Mouse (Mus musculus): ENCODE results near the gene Ltbp3. TPM values are rescaled to one million over a fixed set of nuclear protein-coding genes. Genes with fewer than 3 reads are reported as not detected.
"Not testable (repeated sequence)": the region's sequence is repeated elsewhere in the genome, so short reads cannot be mapped to it uniquely, and the experiment has no call there.

The Ltbp3 gene
- polyA plus RNA-seq, 3 experiments from 2014 or later: 0.77 TPM; not detected in 2

- ATAC-seq: not testable (repeated sequence)
Measured at GRCm38 (mm10) chr19:5793917-5794770, 53.4 kb downstream of the Ltbp3 start.

- no peak for ATAC-seq
Measured at GRCm38 (mm10) chr19:5794771-5795576, 54.3 kb downstream of the Ltbp3 start.

DNA sequence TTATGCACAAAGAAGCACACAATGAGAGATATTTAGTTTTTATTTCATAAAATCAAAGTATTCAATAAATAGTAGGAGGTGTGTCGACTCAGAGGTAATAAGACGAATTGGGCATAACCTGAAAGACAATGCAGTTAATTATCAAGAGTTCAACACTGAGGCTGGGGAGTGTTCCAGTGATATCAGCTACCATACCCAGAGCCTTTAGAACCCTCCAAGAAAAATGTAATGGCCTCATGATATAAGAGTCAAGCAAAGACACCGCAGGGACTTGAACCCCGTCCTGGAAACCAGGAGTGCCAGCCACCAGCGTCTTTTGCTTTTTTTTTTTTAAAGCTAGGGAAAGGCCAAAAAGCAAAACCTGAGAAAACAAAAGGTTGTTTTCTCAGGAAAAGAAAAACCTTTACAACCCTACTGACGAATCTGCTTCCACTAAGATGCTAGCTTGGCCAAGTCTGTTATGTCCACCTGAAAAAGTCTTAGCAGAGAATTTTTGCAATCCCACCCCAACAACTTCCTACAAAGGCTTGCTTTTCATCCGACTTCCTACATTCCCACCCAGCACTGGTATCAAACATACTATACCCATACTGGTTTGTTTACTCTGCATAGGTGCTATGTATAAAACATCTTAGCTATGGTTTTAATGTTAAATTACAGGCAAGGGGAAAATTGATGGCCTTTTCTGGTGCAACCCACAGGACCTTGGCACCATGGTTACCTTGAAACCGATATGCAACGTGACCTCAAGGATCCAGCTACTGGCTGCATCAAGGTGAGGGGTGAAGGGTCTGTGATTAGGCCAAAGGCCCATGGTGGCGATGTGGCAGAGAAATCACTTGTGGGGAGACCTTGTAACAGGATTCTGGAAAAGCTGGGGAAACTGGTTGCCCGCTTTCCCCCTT lies 55.2 kb downstream of the Ltbp3 start:
- no peak for ATAC-seq

DNA sequence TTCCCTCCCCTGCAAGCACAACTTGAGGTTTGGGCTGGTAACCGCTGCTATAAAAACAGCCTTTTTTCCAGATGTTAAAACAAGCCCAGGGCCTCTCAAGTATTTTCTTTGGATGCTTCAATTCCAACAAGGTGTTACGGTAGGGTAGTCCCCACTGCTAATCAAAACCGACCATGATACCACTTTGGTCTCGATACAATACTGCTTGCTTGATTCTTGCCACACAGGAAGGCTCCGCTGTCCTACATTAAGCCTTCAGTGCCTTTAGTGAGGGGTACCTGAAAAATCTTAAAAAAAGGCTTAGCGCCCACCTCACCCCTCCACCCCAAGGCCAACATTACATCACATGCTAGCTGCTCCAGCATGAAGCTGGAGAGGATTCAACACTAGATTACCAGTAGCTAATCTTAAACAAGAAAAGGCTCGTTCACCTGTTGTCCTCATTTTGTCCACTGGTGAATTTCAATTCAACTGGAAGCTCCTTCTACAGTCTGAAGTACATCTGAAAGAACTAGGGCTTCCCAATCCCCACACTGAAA lies 55.9 kb downstream of the Ltbp3 start:
- no peak for ATAC-seq

DNA sequence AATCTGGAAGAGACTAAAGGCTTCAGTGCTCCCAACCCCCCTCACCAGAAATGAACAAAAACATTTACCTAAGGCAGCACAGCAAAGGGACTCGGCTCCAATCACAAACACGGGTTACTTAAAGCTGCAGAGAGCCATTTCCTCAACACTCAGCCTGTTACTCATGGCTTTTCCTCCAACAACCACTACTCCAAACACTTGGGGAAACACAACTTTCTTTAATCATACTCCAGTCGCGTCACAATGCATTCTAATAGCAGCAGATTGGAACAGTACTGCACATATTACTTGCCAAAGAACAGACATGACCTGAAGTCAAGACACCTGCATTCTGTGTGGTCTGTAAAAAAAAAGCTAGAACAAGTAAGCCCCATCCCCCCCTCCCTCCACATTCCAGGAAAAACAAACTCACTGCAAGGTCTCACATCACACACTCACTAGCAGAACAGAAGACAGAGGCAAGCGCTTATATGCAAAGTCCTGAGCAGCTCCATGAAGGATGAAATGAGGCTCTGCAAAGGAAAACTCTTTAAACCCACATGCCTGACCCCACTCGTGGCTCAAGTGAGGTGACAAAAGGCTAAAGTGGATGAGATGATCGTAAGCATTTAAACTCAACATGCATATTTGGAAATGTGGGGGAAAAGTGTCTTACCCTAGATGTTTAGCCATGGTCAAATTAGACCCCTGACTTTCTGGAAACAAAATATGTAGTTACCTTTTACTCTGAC lies 56.8 kb downstream of the Ltbp3 start:
- ATAC-seq: no peak

DNA sequence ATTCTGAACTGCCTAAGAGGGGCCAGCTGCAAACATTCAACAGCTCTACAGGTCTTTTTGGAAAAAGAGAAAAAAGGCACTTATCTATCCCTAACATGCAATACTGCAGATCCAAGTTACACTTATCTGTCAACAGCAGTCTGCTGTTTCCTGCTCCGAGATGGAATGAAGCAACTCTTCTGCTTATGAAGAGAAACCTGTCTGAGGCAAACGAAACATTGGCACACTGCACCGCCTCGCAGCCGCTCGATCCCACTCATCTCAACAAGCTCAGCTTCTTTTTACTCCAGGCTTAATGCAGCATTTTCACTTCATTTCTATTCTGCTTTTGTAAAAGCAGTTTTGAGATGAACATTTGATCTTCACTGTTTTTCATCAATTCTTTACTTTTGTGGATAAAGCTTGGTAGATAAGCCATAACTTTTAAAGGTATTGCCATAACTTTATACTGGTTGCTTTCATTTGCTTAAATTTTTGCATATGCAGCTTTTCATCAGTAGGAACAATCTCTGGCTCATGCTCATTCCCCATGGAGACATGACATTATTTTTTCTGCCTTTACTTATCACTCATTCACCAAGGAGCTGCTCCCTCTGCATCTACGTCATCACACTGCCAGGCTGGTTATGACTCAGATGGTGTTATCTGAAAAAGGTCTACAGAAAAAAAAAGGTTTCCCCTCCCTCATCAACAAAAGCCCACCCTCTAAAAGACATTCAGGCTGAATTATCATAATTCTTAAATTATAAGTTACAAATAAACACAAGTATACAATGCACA lies 58.2 kb downstream of the Ltbp3 start:
- no peak for ATAC-seq

GRCm38 (mm10) chr19:5799566-5800349 lies 59.1 kb downstream of the Ltbp3 start:
- ATAC-seq: no peak

DNA sequence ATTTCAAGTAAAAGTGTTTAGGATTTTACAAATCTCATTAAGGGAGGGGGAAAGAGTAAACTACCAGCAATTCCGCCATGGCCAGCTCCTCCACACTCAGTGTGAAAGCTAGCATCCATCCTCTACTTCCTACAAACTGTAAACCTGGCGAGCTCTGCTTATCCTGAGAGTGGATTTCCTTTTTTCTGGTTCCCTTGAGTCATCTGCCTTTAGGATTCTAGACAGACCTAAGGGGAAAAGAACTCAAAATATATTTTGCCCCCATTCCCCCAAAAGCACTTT lies 59.6 kb downstream of the Ltbp3 start:
- no peak for ATAC-seq

DNA sequence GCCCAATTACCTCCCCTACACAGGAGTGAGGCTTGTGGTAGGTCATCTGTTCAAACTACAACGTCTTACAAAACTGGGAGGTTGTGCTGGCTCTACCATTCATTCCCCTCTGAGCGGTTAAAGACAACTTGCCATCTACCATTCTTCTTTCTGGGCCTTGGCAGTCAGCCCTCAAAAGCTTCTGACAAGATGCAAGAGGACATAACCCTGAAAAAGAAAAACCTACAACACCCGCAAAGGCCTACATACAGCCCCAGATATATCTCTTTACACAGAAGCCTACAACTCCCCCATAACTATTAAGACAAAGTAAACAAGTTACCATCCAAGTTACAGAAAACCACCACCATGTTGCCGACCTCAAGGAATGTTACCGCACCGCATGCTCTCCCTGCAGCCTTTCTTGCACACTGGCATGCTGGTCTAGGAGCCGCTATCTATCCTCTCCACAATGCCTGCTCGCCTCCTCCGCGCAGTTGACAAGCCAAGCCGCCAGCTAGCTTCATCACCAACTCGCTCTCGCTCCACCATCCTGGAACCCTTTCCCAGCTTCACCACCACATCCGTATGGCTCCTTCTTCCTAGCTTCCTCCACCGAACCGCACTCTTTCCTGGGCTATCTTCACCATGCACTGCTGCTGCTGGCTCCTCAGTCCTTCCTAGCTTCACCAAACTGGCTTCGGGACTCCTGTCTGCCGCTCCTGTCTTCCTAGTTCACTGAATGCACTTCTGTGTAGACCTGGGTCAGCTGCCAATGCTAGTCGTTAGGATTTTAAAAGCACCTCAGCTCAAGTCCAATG lies 60.1 kb downstream of the Ltbp3 start:
- no peak for ATAC-seq

- ATAC-seq: no peak
Measured at GRCm38 (mm10) chr19:5801432-5801964, 60.8 kb downstream of the Ltbp3 start.

DNA sequence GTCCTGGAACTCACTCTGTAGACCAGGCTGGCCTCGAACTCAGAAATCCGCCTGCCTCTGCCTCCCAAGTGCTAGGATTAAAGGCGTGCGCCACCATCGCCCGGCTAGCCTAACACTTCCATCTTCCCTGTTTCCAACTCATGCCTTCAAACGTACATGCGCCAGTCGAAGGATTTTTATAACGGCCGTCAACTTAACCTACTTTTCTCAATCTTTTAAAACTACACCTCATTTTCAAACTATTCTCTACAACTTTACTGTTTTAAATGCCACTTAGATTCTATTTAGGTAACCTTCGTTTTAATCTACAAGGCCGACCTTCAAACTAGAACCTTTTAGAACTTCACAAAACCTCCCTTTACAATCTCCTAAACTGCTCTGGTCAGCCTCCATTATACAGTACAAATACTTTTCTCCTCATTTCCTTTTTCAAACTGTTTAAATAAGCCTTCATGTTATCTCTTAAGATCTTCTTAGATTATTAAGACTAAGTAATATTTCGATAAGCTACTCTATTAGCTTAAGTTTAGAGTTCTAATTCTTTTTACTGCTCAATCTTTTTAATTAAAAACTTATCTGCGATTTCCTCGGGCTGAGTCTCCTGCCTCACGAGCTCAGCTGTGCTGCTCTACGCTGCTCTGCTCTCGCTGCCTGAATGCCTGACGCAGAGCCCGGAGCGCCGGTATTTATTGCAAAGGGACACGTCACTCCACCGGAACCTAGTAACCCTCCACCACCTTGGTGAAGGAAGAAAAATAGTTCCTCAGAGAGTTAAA lies 61.5 kb downstream of the Ltbp3 start:
- peak; percentile 23 for ATAC-seq

DNA sequence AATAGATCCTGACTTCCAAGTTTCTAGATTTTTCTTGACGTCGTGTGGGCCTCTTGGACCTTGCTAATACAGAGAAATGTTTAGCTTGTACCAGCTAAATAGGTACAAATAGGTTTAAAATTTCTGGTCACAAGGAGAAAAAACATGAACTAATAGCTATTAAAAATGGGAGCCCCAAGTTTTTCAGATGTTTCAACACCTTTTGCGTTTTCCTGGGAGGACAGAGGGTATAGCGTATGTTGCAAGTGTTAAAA lies 62.0 kb downstream of the Ltbp3 start:
- ATAC-seq: no peak

DNA sequence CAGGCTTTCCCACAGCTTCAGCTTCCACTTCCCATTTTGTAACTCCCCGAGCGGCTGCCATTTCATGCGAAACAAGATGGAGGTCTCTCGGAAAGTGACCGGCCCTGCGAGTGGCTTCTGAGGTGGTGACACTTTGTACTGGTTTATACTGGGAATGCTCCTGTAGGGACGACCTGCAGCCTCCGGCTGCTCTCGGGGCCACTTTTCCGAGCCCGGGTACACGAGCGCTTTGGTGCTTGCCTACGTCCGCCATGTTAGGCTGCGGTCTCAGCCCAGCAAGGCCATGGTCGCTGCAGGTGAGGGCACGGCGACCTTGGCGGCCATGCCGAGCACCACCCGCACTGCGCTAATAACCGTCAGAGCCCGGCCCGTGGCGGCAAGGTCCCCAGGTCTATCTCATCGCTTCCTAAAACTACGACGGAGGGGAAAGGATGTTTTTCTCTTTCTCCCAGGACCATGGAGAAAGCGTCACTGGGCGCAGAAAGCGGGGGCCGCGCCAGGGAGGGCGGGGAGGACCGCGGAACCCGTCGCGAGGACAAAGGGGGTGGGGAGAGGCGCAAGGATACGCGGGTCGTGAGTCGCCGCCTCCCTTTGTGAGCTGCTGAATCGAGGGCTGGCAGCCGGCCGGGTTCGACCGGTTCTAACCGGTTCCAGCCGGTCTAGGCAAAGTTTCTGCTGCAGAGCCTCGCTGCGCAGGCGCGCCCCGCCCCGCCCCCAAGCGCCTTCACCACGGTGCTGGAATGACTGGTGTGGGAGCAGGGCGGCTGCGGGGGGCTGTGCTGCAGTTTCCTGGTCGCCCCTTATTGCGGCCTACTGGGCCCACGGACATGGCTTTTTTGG lies 62.6 kb downstream of the Ltbp3 start:
- ATAC-seq: peak; percentile 70

DNA sequence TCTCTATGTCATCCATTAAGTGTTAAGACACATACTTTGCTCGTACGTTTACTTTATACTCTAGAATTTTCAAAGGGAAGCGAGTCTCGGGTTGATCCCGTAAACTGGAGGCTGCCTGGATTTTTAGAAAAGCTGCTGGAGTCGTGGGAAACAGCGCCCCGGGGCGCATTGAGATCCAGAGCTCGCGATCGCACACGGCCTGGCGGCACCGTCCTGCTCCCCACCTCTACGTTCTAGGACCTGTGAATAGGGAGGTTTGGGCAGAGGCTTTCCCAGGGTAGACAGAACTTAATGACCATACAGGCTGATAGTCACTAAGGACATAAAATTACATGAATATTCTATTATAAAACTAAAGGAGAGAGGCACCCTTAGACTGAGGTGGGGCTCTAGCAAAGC lies 63.2 kb downstream of the Ltbp3 start:
- ATAC-seq: no peak

GRCm38 (mm10) chr19:5804371-5804899 lies 63.7 kb downstream of the Ltbp3 start:
- ATAC-seq: no peak

GRCm38 (mm10) chr19:5806051-5806808 lies 65.5 kb downstream of the Ltbp3 start:
- no peak for ATAC-seq

DNA sequence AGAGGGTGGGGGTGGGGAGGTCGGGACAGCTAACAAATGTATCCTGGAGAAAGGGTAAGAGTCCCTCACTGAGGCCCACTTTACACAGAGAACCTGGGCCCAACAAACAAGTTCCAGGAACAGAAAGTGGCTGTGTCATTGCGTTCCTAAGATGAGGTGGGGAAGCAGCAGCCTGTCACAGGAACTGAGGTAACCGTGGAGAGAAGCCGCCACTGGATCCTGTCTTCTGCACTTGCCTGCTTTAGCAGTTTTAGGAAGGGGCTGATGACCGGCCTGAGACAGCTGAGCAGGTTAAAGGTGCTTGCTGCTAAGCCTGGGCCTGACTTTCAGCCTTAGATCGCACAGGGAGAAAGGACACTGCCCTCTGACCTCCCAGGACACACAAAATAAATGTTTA lies 66.1 kb downstream of the Ltbp3 start:
- no peak for ATAC-seq
